Mouse (Mus musculus) bone marrow, adult 2 months (tissue): ENCODE data around the gene Zfp637.

Experiments used
- CTCF ChIP-seq: fragments of 200-500 bp; IDR thresholded peaks from 2 replicates; pipeline ENCODE4 v1.5.1; 2011; ENCODE audit warnings: low read length, control low read depth; ENCODE audit not compliant: control insufficient read depth, insufficient read depth
- POLR2A ChIP-seq: fragments of 200-500 bp; IDR thresholded peaks from 2 replicates; pipeline ENCODE4 v1.6.1; 2011; ENCODE audit warnings: low read depth, mild to moderate bottlenecking, control low read depth, low read length, borderline replicate concordance; ENCODE audit not compliant: control insufficient read depth

DNA sequence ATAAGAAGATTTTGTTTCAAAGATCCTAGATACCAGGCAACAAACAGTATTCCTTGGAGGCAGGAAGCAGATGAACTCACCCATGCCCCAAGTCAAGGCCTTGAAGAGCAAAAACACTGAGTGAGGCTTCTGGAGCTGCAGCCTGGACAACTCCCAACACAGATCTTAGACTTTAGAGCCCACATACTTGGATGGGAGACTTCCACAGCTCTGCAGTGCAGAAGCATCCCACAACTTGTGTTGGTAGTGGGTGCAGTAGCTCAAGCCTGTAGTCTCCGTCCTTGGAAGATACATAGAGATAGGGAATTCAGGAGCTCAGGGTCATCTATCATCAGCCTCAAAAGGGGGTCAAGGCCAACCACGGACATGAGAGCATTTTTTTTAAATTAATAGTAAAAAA is 45.0 kb downstream of the Zfp637 start:
- TF ChIP-seq CTCF (no peak), POLR2A (no peak)
